Mouse (Mus musculus) hindbrain, embryonic 12.5 days (tissue): ENCODE data around the gene Tbx10. TPM values are rescaled to one million over a fixed set of nuclear protein-coding genes. Genes with fewer than 3 reads are reported as not detected.

Experiments used
- ATAC-seq: fragments of 200-750 bp; cut with Nextera tagmentation; 2 replicates; pipeline ENCODE4 v1.8.0; 2017; ENCODE audit warnings: moderate TSS enrichment; ENCODE audit not compliant: low FRiP score
- H3K27ac ChIP-seq: fragments of 300-500 bp; sonication (generic); 2 replicates; pipeline ENCODE4 v1.5.1; 2016; ENCODE audit warnings: mild to moderate bottlenecking
- H3K27me3 ChIP-seq: fragments of 300-500 bp; sonication (generic); 2 replicates; pipeline ENCODE4 v1.6.1; 2016; ENCODE audit warnings: mild to moderate bottlenecking
- H3K36me3 ChIP-seq: fragments of 300-500 bp; sonication (generic); 2 replicates; pipeline ENCODE4 v1.6.1; 2016; ENCODE audit warnings: mild to moderate bottlenecking
- H3K4me1 ChIP-seq: fragments of 300-500 bp; sonication (generic); 2 replicates; pipeline ENCODE4 v1.6.1; 2016
- H3K4me2 ChIP-seq: fragments of 300-500 bp; sonication (generic); replicated peaks from 2 replicates; pipeline ENCODE4 v1.6.1; 2016; ENCODE audit warnings: mild to moderate bottlenecking
- H3K4me3 ChIP-seq: fragments of 300-500 bp; sonication (generic); 2 replicates; pipeline ENCODE4 v1.5.1; 2016; ENCODE audit warnings: mild to moderate bottlenecking
- H3K9ac ChIP-seq: fragments of 300-500 bp; sonication (generic); 2 replicates; pipeline ENCODE4 v1.6.1; 2016; ENCODE audit warnings: mild to moderate bottlenecking, moderate library complexity
- H3K9me3 ChIP-seq: fragments of 300-500 bp; sonication (generic); replicated peaks from 2 replicates; pipeline ENCODE4 v1.6.1; 2016; ENCODE audit warnings: mild to moderate bottlenecking
- WGBS: fragments of 180-500 bp; shearing (Covaris S2); methylation state at CpG from one replicate; pipeline ENCODE4 v1.1.7; 2016; 5-methylcytosine and 5-hydroxymethylcytosine counted together
- polyA plus RNA-seq: library from polyadenylated mRNA; unstranded; fragments of >200 nt; fragmentation: Nextera tagmentation; extraction: Ambion mirVana; gene quantifications from 2 replicates; pipeline ENCODE4 v1.2.1, GENCODE M21; 2016

The Tbx10 gene
- polyA plus RNA-seq, 1 experiment from 2014 or later: 0.35 TPM

GRCm38 (mm10) chr19:3983527-3984200 lies 8.9 kb upstream of the Tbx10 start:
- WGBS: 27% methylated on average over 9 of the region's 9 CpGs
- Histone ChIP-seq H3K4me1 (peaks cover 36% of the 10 kb centered on the region), H3K4me3 (no peak overlapping the region), H3K27ac (0 out of 2 replicates have a peak overlapping the region, but pooled peaks have one; percentile 1), H3K9ac (no peak overlapping the region), H3K9me3 (no peaks in the 10 kb centered on the region), H3K4me2 (no peak overlapping the region), H3K27me3 (no peaks in the 10 kb centered on the region), H3K36me3 (no peaks in the 10 kb centered on the region)
- no peak for ATAC-seq

- H3K27me3 ChIP-seq: no peaks in the 10 kb centered on the region
- no peaks in the 10 kb centered on the region for H3K9me3 ChIP-seq
- H3K36me3 ChIP-seq: no peaks in the 10 kb centered on the region
- 18% methylated on average over 8 of the region's 8 CpGs for WGBS
- H3K4me1 ChIP-seq: peaks cover 31% of the 10 kb centered on the region
- H3K9ac ChIP-seq: no peak overlapping the region
- H3K27ac ChIP-seq: no peak overlapping the region
- H3K4me3 ChIP-seq: no peak overlapping the region
- ATAC-seq: no peak
- no peak overlapping the region for H3K4me2 ChIP-seq
These were observed 7.3 kb upstream of the Tbx10 start for GRCm38 (mm10) chr19:3985261-3985681.

GRCm38 (mm10) chr19:3986334-3986733 lies 6.2 kb upstream of the Tbx10 start, which contains the start of gene Acy3:
Gene Acy3 (plus strand): TSS chr19:3986570.
- Histone ChIP-seq H3K4me1 (peaks cover 35% of the 10 kb centered on the region), H3K27me3 (no peaks in the 10 kb centered on the region), H3K36me3 (no peaks in the 10 kb centered on the region), H3K9me3 (no peaks in the 10 kb centered on the region), H3K9ac (no peak within 1 kb of the TSS; the same call in 1 of the 2 replicates), H3K4me3 (no peak within 1 kb of the TSS), H3K4me2 (0 out of 2 replicates have a peak within 1 kb of the TSS, but pooled peaks have one; percentile 8), H3K27ac (no peak within 1 kb of the TSS)
- no peak for ATAC-seq
- 19% methylated on average over 8 of the region's 8 CpGs for WGBS

- H3K27me3 ChIP-seq: no peaks in the 10 kb centered on the region
- H3K4me2 ChIP-seq: no peak overlapping the region
- H3K36me3 ChIP-seq: no peaks in the 10 kb centered on the region
- WGBS: 89% methylated on average over 14 of the region's 14 CpGs
- no peaks in the 10 kb centered on the region for H3K9me3 ChIP-seq
- H3K4me3 ChIP-seq: no peak overlapping the region
- peaks cover 35% of the 10 kb centered on the region for H3K4me1 ChIP-seq
- no peak overlapping the region for H3K9ac ChIP-seq
- ATAC-seq: no peak
- no peak overlapping the region for H3K27ac ChIP-seq
These were observed 4.5 kb upstream of the Tbx10 start for GRCm38 (mm10) chr19:3988066-3988465.

GRCm38 (mm10) chr19:3988750-3989149 lies 3.8 kb upstream of the Tbx10 start:
- peaks cover 28% of the 10 kb centered on the region for H3K4me1 ChIP-seq
- ATAC-seq: no peak
- WGBS: 90% methylated on average over 4 of the region's 4 CpGs

DNA sequence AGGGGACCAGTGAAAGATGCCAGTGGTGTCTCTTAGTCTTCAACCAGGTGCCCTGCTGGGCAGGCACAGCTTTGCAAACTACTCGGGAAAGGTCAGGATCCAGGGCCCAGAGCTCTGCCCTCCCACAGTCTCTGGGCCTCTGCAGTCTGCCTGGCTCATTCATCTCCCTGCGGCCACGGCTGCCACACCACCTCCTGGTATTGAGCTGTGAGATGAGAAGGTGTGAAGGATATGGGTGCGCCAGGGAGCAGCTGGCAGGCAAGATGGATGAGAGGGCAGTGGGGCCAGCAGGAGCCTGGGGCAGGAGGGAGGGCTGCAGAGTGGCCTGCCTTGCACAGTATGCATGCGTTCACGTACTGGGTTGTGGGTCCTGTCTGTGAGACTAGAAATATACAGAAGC lies 1.7 kb upstream of the Tbx10 start:
- no peak overlapping the region for H3K4me2 ChIP-seq
- no peak overlapping the region for H3K4me3 ChIP-seq
- H3K4me1 ChIP-seq: peaks cover 12% of the 10 kb centered on the region
- peak overlapping the region; percentile 17; the same call in 1 of the 2 replicates for H3K27ac ChIP-seq
- ATAC-seq: no peak
- 0 out of 2 replicates have a peak overlapping the region, but pooled peaks have one; percentile 13 for H3K9ac ChIP-seq
- H3K27me3 ChIP-seq: no peaks in the 10 kb centered on the region
- WGBS: 36% methylated on average over 6 of the region's 6 CpGs
- H3K36me3 ChIP-seq: no peaks in the 10 kb centered on the region
- H3K9me3 ChIP-seq: no peaks in the 10 kb centered on the region

More at GRCm38 (mm10) chr19:3988750-3989149, 3.8 kb upstream of the Tbx10 start:
- no peaks in the 10 kb centered on the region for H3K36me3 ChIP-seq
- H3K9me3 ChIP-seq: no peaks in the 10 kb centered on the region
- H3K4me3 ChIP-seq: no peak overlapping the region
- no peak overlapping the region for H3K9ac ChIP-seq
- no peak overlapping the region for H3K27ac ChIP-seq
- no peak overlapping the region for H3K4me2 ChIP-seq
- H3K27me3 ChIP-seq: no peaks in the 10 kb centered on the region

DNA sequence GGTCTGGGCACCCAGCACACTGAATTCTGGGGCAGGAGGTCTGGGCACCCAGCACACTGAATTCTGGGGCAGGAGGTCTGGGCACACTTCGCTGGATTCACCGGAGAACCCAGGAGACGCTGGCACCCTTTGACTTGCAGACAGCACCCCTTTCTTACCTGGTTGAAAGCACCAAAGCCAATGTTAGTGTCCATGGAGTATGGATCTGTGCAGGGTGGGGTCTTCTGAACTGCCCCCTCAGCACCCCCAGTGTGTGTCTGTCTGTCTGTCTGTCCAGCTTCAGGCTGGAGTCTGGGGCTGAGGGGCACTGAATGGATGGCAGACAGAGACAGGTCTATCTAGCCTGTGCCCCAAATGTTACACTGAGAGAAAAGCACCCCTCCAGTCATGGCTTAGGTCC lies 990 bp upstream of the Tbx10 start:
- H3K9me3 ChIP-seq: no peaks in the 10 kb centered on the region
- no peak for ATAC-seq
- WGBS: 95% methylated on average over 3 of the region's 3 CpGs
- H3K27me3 ChIP-seq: no peaks in the 10 kb centered on the region
- H3K9ac ChIP-seq: no peak overlapping the region
- no peak overlapping the region for H3K27ac ChIP-seq
- peaks cover 5% of the 10 kb centered on the region for H3K4me1 ChIP-seq
- no peak overlapping the region for H3K4me2 ChIP-seq
- no peak overlapping the region for H3K4me3 ChIP-seq
- H3K36me3 ChIP-seq: no peaks in the 10 kb centered on the region

GRCm38 (mm10) chr19:3991966-3992365 lies 586 bp upstream of the Tbx10 start:
- no peak overlapping the region for H3K4me3 ChIP-seq
- H3K36me3 ChIP-seq: no peaks in the 10 kb centered on the region
- H3K4me1 ChIP-seq: peaks cover 4% of the 10 kb centered on the region; the same call in 1 of the 2 replicates
- H3K4me2 ChIP-seq: no peak overlapping the region
- no peak overlapping the region for H3K9ac ChIP-seq
- no peaks in the 10 kb centered on the region for H3K27me3 ChIP-seq
- no peak for ATAC-seq
- WGBS: 80% methylated on average over 3 of the region's 3 CpGs
- no peaks in the 10 kb centered on the region for H3K9me3 ChIP-seq
- H3K27ac ChIP-seq: no peak overlapping the region

GRCm38 (mm10) chr19:3994932-3995331 lies 2.4 kb downstream of the Tbx10 start:
- no peaks in the 10 kb centered on the region for H3K36me3 ChIP-seq
- no peak overlapping the region for H3K4me3 ChIP-seq
- no peaks in the 10 kb centered on the region for H3K9me3 ChIP-seq
- H3K4me2 ChIP-seq: no peak overlapping the region
- H3K4me1 ChIP-seq: peaks cover 4% of the 10 kb centered on the region; the same call in 1 of the 2 replicates
- WGBS: 64% methylated on average over 6 of the region's 6 CpGs
- 0 out of 2 replicates have a peak, but pooled peaks cover 3% of the 10 kb centered on the region for H3K27me3 ChIP-seq
- no peak overlapping the region for H3K27ac ChIP-seq
- no peak for ATAC-seq
- no peak overlapping the region for H3K9ac ChIP-seq

GRCm38 (mm10) chr19:3995505-3995904 lies 3.0 kb downstream of the Tbx10 start:
- H3K27me3 ChIP-seq: 0 out of 2 replicates have a peak, but pooled peaks cover 3% of the 10 kb centered on the region
- H3K27ac ChIP-seq: no peak overlapping the region
- no peak overlapping the region for H3K4me2 ChIP-seq
- H3K9ac ChIP-seq: no peak overlapping the region
- H3K9me3 ChIP-seq: no peaks in the 10 kb centered on the region
- no peak for ATAC-seq
- 91% methylated on average over 3 of the region's 3 CpGs for WGBS
- no peaks in the 10 kb centered on the region for H3K36me3 ChIP-seq
- no peak overlapping the region for H3K4me3 ChIP-seq
- peaks cover 4% of the 10 kb centered on the region; the same call in 1 of the 2 replicates for H3K4me1 ChIP-seq

DNA sequence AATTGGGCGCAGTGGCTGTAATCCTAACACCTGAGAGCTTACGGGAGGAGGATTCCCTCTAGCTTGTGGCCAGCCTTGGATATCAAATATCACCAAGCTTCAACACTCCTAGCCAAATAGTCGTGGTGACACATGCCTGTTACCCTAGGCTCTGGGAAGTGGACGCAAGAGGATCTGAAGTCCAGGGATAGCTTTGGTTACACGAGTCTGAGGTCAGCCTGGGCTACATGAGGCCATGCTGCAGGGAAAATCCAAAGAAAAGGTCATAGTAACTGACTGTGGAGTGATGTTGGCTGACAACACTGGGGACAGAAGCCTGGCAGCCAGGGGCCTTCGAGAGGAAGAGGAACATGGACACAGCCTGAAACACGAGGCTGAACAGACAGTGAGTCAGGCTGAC lies 3.6 kb downstream of the Tbx10 start:
- H3K9ac ChIP-seq: no peak overlapping the region
- 0 out of 2 replicates have a peak, but pooled peaks cover 3% of the 10 kb centered on the region for H3K27me3 ChIP-seq
- no peak overlapping the region for H3K27ac ChIP-seq
- no peaks in the 10 kb centered on the region for H3K36me3 ChIP-seq
- H3K4me1 ChIP-seq: peaks cover 3% of the 10 kb centered on the region
- no peak overlapping the region for H3K4me2 ChIP-seq
- H3K9me3 ChIP-seq: no peaks in the 10 kb centered on the region
- ATAC-seq: no peak
- no peak overlapping the region for H3K4me3 ChIP-seq
- WGBS: 73% methylated on average over 7 of the region's 7 CpGs

- no peak for ATAC-seq
- Histone ChIP-seq H3K27ac (no peak overlapping the region), H3K4me3 (no peak overlapping the region), H3K9ac (no peak overlapping the region; the same call in 1 of the 2 replicates), H3K9me3 (no peaks in the 10 kb centered on the region), H3K27me3 (peaks cover 3% of the 10 kb centered on the region; the same call in 1 of the 2 replicates), H3K4me2 (no peak overlapping the region), H3K36me3 (no peaks in the 10 kb centered on the region), H3K4me1 (peaks cover 8% of the 10 kb centered on the region)
- WGBS: 82% methylated on average over 8 of the region's 8 CpGs
These were observed 4.2 kb downstream of the Tbx10 start for GRCm38 (mm10) chr19:3996747-3997146.

GRCm38 (mm10) chr19:3997231-3997630 lies 4.7 kb downstream of the Tbx10 start:
- Histone ChIP-seq H3K27me3 (peaks cover 3% of the 10 kb centered on the region; the same call in 1 of the 2 replicates), H3K4me3 (no peak overlapping the region), H3K9ac (no peak overlapping the region), H3K4me2 (no peak overlapping the region), H3K27ac (no peak overlapping the region), H3K4me1 (peaks cover 8% of the 10 kb centered on the region), H3K36me3 (no peaks in the 10 kb centered on the region), H3K9me3 (no peaks in the 10 kb centered on the region)
- no peak for ATAC-seq
- WGBS: 67% methylated on average over 8 of the region's 8 CpGs
